Mouse (Mus musculus): ENCODE data around the gene Hapln4. TPM values are rescaled to one million over a fixed set of nuclear protein-coding genes. Genes with fewer than 3 reads are reported as not detected.
"Not testable (repeated sequence)": the region's sequence is repeated elsewhere in the genome, so short reads cannot be mapped to it uniquely, and the experiment has no call there.

The Hapln4 gene
- polyA plus RNA-seq (2015; fragmentation: Nextera tagmentation; extraction: Ambion mirVana), result 0.10 and 0.11 TPM in 2 replicates

DNA sequence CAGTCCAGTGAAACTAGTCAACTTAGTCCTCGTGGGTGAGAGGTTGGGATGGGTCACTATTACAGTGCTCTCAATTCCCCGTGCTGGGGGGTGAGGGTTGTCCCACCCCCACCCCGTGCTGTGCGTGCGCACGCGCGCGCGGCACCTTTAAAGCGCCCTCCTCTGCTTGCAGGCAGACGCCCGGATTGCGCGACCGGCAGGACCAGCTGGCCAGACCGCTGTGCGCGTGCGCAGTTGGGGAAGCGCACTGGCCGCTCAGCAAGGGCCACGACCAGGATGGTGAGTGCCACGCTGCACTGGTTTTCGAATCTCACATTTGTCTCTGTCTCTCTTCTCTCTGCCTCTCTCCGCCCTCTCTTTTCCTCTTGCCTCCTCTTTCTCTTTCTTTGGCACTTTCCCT lies at the start of gene Hapln4:
Hapln4 (plus strand) TSS at position 173 of the 400 bp plus-strand sequence.
- Histone ChIP-seq H3K4me1 (ENCODE audit: control insufficient read depth, insufficient read depth, low read length) (peaks cover 18% of the 10 kb centered on the region), H3K27me3 (replicated peaks; ENCODE audit: control insufficient read depth, insufficient read depth, low read length) (peaks cover 59% of the 10 kb centered on the region), H3K4me2 (ENCODE audit: low read depth, low read length) (peak within 1 kb of the TSS; percentile 67), H3K36me3 (ENCODE audit: control insufficient read depth, insufficient read depth, low read length) (no peaks in the 10 kb centered on the region), H3K27ac (ENCODE audit: low read length) (no peak within 1 kb of the TSS), H3K9ac (ENCODE audit: low read depth, low read length) (peak within 1 kb of the TSS; percentile 35; the same call in 1 of the 2 replicates), H3K9me3 (ENCODE audit: control insufficient read depth, low read length) (no peaks in the 10 kb centered on the region), H3K4me3 (ENCODE audit: low read length) (peak within 1 kb of the TSS; percentile 46)
- peak; percentile 54 for ATAC-seq
- under 1% methylated on average over 26 of the region's 26 CpGs for WGBS

- H3K9ac ChIP-seq (ENCODE audit: low read depth, low read length), result no peak overlapping the region
- 92% methylated on average over 1 of the region's 1 CpGs for WGBS
- peaks cover 9% of the 10 kb centered on the region; the same call in 1 of the 2 replicates for H3K4me1 ChIP-seq (ENCODE audit: control insufficient read depth, insufficient read depth, low read length)
- H3K27me3 ChIP-seq (replicated peaks; ENCODE audit: control insufficient read depth, insufficient read depth, low read length), result no peaks in the 10 kb centered on the region
- no peaks in the 10 kb centered on the region for H3K9me3 ChIP-seq (ENCODE audit: control insufficient read depth, low read length)
- H3K36me3 ChIP-seq (ENCODE audit: control insufficient read depth, insufficient read depth, low read length), result no peaks in the 10 kb centered on the region
- ATAC-seq, result no peak
- no peak overlapping the region for H3K27ac ChIP-seq (ENCODE audit: low read length)
- no peak overlapping the region for H3K4me2 ChIP-seq (ENCODE audit: low read depth, low read length)
- H3K4me3 ChIP-seq (ENCODE audit: low read length), result no peak overlapping the region
These were observed 45.3 kb upstream of the Hapln4 start for GRCm38 (mm10) chr8:70037994-70038393.

- WGBS, result 1% methylated on average over 47 of the region's 47 CpGs
- H3K9me3 ChIP-seq (ENCODE audit: control insufficient read depth, low read length), result no peaks in the 10 kb centered on the region
- no peaks in the 10 kb centered on the region for H3K27me3 ChIP-seq (replicated peaks; ENCODE audit: control insufficient read depth, insufficient read depth, low read length)
- peak overlapping the region; percentile 93 for H3K4me2 ChIP-seq (ENCODE audit: low read depth, low read length)
- H3K4me3 ChIP-seq (ENCODE audit: low read length), result peak overlapping the region; percentile 99
- peak overlapping the region; percentile 97 for H3K9ac ChIP-seq (ENCODE audit: low read depth, low read length)
- H3K27ac ChIP-seq (ENCODE audit: low read length), result no peak overlapping the region; the same call in 1 of the 2 replicates
- H3K4me1 ChIP-seq (ENCODE audit: control insufficient read depth, insufficient read depth, low read length), result peaks cover 15% of the 10 kb centered on the region
- ATAC-seq, result peak; percentile 59
- H3K36me3 ChIP-seq (ENCODE audit: control insufficient read depth, insufficient read depth, low read length), result no peaks in the 10 kb centered on the region
These were observed 41.2 kb upstream of the Hapln4 start for GRCm38 (mm10) chr8:70041885-70042546.

- Histone ChIP-seq H3K4me3 (ENCODE audit: low read length) (peak within 1 kb of the TSS; percentile 99), H3K36me3 (ENCODE audit: control insufficient read depth, insufficient read depth, low read length) (no peaks in the 10 kb centered on the region), H3K4me1 (ENCODE audit: control insufficient read depth, insufficient read depth, low read length) (peaks cover 15% of the 10 kb centered on the region), H3K27ac (ENCODE audit: low read length) (peak within 1 kb of the TSS; percentile 82), H3K9ac (ENCODE audit: low read depth, low read length) (peak within 1 kb of the TSS; percentile 97), H3K9me3 (ENCODE audit: control insufficient read depth, low read length) (no peaks in the 10 kb centered on the region), H3K4me2 (ENCODE audit: low read depth, low read length) (peak within 1 kb of the TSS; percentile 93), H3K27me3 (replicated peaks; ENCODE audit: control insufficient read depth, insufficient read depth, low read length) (no peaks in the 10 kb centered on the region)
- under 1% methylated on average over 65 of the region's 65 CpGs for WGBS
- peak; percentile 98 for ATAC-seq
These were observed 40.4 kb upstream of the Hapln4 start, which contains the start of the genes Mau2 and Sugp1 for GRCm38 (mm10) chr8:70042583-70043455. Gene Mau2, minus strand, starts transcription at chr8:70042734. Gene Sugp1, plus strand, starts transcription at chr8:70042813.

GRCm38 (mm10) chr8:70043996-70044395 lies 39.3 kb upstream of the Hapln4 start:
- H3K27ac ChIP-seq (ENCODE audit: low read length), result no peak overlapping the region
- peak overlapping the region; percentile 99; the same call in 1 of the 2 replicates for H3K4me3 ChIP-seq (ENCODE audit: low read length)
- WGBS, result 90% methylated on average over 5 of the region's 5 CpGs
- H3K4me1 ChIP-seq (ENCODE audit: control insufficient read depth, insufficient read depth, low read length), result peaks cover 15% of the 10 kb centered on the region
- peak overlapping the region; percentile 97; the same call in 1 of the 2 replicates for H3K9ac ChIP-seq (ENCODE audit: low read depth, low read length)
- no peak for ATAC-seq
- H3K36me3 ChIP-seq (ENCODE audit: control insufficient read depth, insufficient read depth, low read length), result no peaks in the 10 kb centered on the region
- H3K4me2 ChIP-seq (ENCODE audit: low read depth, low read length), result peak overlapping the region; percentile 87
- no peaks in the 10 kb centered on the region for H3K27me3 ChIP-seq (replicated peaks; ENCODE audit: control insufficient read depth, insufficient read depth, low read length)
- H3K9me3 ChIP-seq (ENCODE audit: control insufficient read depth, low read length), result no peaks in the 10 kb centered on the region

DNA sequence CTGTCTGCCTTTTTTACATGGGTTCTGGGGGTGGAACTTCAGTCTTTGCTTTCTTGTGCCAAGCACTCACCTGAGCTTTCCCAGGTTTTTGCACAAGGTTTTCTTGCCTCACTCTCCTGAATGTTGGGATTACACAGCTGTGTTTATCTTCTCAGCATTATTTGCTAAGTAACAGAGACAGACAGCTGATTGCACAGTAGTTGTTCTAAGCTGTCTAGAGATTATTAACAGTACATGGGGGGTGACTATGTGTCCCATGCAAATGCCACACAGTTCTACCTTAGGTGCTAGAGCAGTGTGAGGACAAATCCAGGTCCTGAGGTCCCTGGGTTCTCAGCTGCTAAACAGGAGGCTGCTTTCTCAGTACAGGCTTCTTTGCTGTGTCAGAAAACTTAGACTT lies 33.6 kb upstream of the Hapln4 start:
- peaks cover 12% of the 10 kb centered on the region for H3K36me3 ChIP-seq (ENCODE audit: control insufficient read depth, insufficient read depth, low read length)
- no peak for ATAC-seq
- no peak overlapping the region for H3K4me3 ChIP-seq (ENCODE audit: low read length)
- no peak overlapping the region for H3K27ac ChIP-seq (ENCODE audit: low read length)
- H3K27me3 ChIP-seq (replicated peaks; ENCODE audit: control insufficient read depth, insufficient read depth, low read length), result no peaks in the 10 kb centered on the region
- no peaks in the 10 kb centered on the region for H3K4me1 ChIP-seq (ENCODE audit: control insufficient read depth, insufficient read depth, low read length)
- H3K9me3 ChIP-seq (ENCODE audit: control insufficient read depth, low read length), result no peaks in the 10 kb centered on the region
- no peak overlapping the region for H3K4me2 ChIP-seq (ENCODE audit: low read depth, low read length)
- H3K9ac ChIP-seq (ENCODE audit: low read depth, low read length), result no peak overlapping the region

DNA sequence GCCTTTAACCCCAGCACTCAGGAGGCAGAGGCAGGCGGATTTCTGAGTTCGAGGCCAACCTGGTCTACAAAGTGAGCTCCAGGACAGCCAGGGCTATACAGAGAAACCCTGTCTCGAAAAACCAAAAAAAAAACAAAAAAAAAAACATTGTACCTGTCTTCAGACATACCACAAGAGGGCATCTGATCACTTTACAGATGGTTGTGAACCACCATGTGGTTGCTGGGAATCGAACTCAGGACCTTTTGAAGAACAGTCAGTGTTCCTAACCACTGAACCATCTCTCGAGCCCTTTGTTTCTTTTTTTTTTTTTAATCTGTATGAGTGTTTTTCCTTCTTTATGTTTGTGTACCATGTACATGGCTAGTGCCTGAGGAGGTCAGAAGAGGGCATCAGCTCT lies 32.8 kb upstream of the Hapln4 start:
- peaks cover 12% of the 10 kb centered on the region for H3K36me3 ChIP-seq (ENCODE audit: control insufficient read depth, insufficient read depth, low read length)
- not testable (repeated sequence) for H3K9ac ChIP-seq (ENCODE audit: low read depth, low read length); H3K4me2 ChIP-seq (ENCODE audit: low read depth, low read length); H3K9me3 ChIP-seq (ENCODE audit: control insufficient read depth, low read length); ATAC-seq; H3K4me1 ChIP-seq (ENCODE audit: control insufficient read depth, insufficient read depth, low read length); H3K27ac ChIP-seq (ENCODE audit: low read length); H3K27me3 ChIP-seq (replicated peaks; ENCODE audit: control insufficient read depth, insufficient read depth, low read length); H3K4me3 ChIP-seq (ENCODE audit: low read length)
- WGBS, result 96% methylated on average over 5 of the region's 5 CpGs

- no peak overlapping the region for H3K9ac ChIP-seq (ENCODE audit: low read depth, low read length)
- H3K9me3 ChIP-seq (ENCODE audit: control insufficient read depth, low read length), result no peaks in the 10 kb centered on the region
- 65% methylated on average over 1 of the region's 1 CpGs for WGBS
- H3K4me2 ChIP-seq (ENCODE audit: low read depth, low read length), result no peak overlapping the region
- peaks cover 11% of the 10 kb centered on the region for H3K36me3 ChIP-seq (ENCODE audit: control insufficient read depth, insufficient read depth, low read length)
- H3K27ac ChIP-seq (ENCODE audit: low read length), result no peak overlapping the region
- ATAC-seq, result no peak
- H3K4me1 ChIP-seq (ENCODE audit: control insufficient read depth, insufficient read depth, low read length), result no peaks in the 10 kb centered on the region
- no peak overlapping the region for H3K4me3 ChIP-seq (ENCODE audit: low read length)
- H3K27me3 ChIP-seq (replicated peaks; ENCODE audit: control insufficient read depth, insufficient read depth, low read length), result no peaks in the 10 kb centered on the region
These were observed 25.5 kb upstream of the Hapln4 start for GRCm38 (mm10) chr8:70057721-70058120.

GRCm38 (mm10) chr8:70071836-70072440 lies 11.3 kb upstream of the Hapln4 start:
- peaks cover 7% of the 10 kb centered on the region for H3K4me1 ChIP-seq (ENCODE audit: control insufficient read depth, insufficient read depth, low read length)
- no peaks in the 10 kb centered on the region for H3K27me3 ChIP-seq (replicated peaks; ENCODE audit: control insufficient read depth, insufficient read depth, low read length)
- ATAC-seq, result peak; percentile 21
- H3K9ac ChIP-seq (ENCODE audit: low read depth, low read length), result 0 out of 2 replicates have a peak overlapping the region, but pooled peaks have one; percentile 24
- no peaks in the 10 kb centered on the region; the same call in 1 of the 2 replicates for H3K36me3 ChIP-seq (ENCODE audit: control insufficient read depth, insufficient read depth, low read length)
- no peak overlapping the region for H3K4me3 ChIP-seq (ENCODE audit: low read length)
- H3K27ac ChIP-seq (ENCODE audit: low read length), result peak overlapping the region; percentile 64
- H3K4me2 ChIP-seq (ENCODE audit: low read depth, low read length), result peak overlapping the region; percentile 54
- WGBS, result 65% methylated on average over 2 of the region's 2 CpGs
- H3K9me3 ChIP-seq (ENCODE audit: control insufficient read depth, low read length), result no peaks in the 10 kb centered on the region
